Mouse (Mus musculus) small intestine, adult 2 months (tissue): ENCODE measurements at regions not wholly inside any gene's neighbourhood (a gene's known extent, or its start where the extent isn't known, plus 50 kb on each side); places are given as distances from the start of the nearest gene placed in this dataset.

Experiments used
- CTCF ChIP-seq: fragments of 200-500 bp; IDR thresholded peaks from 2 replicates; pipeline ENCODE4 v1.5.1; 2012; ENCODE audit warnings: low read depth, mild to moderate bottlenecking, control low read depth, inconsistent platforms, low read length, moderate library complexity, mixed read lengths; ENCODE audit not compliant: insufficient replicate concordance, insufficient read length; ENCODE audit errors: extremely low read depth
- POLR2A ChIP-seq: fragments of 200-500 bp; IDR thresholded peaks from 2 replicates; pipeline ENCODE4 v1.6.1; 2012; ENCODE audit warnings: low read depth, mild to moderate bottlenecking, control low read depth, inconsistent platforms, low read length, moderate library complexity

DNA sequence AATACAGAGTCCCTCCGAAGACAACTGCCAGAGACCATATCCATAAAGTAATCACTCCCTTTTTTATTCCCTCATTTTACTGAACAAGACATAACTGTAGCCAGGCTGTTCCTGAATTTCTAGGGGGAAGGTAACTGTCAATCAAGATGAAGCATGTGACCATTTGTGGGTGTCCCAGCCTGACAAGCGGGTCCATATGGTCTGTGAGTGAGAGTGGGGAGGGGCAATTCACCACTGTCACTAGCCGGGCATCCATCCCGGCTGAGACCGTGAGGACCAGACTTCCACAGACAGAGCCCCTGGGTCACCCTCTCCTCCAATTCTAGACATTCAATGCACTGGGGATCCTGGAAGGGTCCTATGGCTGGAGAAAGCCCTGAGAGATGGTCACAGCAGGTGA, 54.6 kb downstream of the Gm11733 start:
- TF ChIP-seq CTCF: no peak
- no peak for TF ChIP-seq POLR2A
